Mouse (Mus musculus) kidney, postnatal 0 days (tissue): Measurements from ENCODE around the gene Cdkal1. TPM values are rescaled to one million over a fixed set of nuclear protein-coding genes. Genes with fewer than 3 reads are reported as not detected.

Source experiments
- ATAC-seq: fragments of 200-750 bp; cut with Nextera tagmentation; replicated peaks from 2 replicates; pipeline ENCODE4 v1.8.0; 2017; ENCODE audit warnings: low read depth, moderate number of reproducible peaks, moderate TSS enrichment, moderate library complexity; ENCODE audit not compliant: low FRiP score
- DNase-seq: peaks from one replicate; pipeline ENCODE4 v3.0.0-alpha.2; 2016; ENCODE audit warnings: low spot score
- H3K27ac ChIP-seq: fragments of 300-500 bp; sonication (generic); 2 replicates; pipeline ENCODE4 v1.5.1; 2014; ENCODE audit warnings: mild to moderate bottlenecking
- H3K27me3 ChIP-seq: fragments of 300-500 bp; sonication (generic); 2 replicates; pipeline ENCODE4 v1.6.1; 2014; ENCODE audit warnings: low read length, mixed read lengths; ENCODE audit not compliant: insufficient read depth
- H3K36me3 ChIP-seq: fragments of 300-500 bp; sonication (generic); 2 replicates; pipeline ENCODE4 v1.6.1; 2014; ENCODE audit warnings: low read length, mixed read lengths; ENCODE audit not compliant: insufficient read depth
- H3K4me1 ChIP-seq: fragments of 300-500 bp; sonication (generic); replicated peaks from 2 replicates; pipeline ENCODE4 v1.6.1; 2014; ENCODE audit warnings: antibody characterized with exemption, low read length, mixed read lengths; ENCODE audit not compliant: insufficient read depth
- H3K4me2 ChIP-seq: fragments of 300-500 bp; sonication (generic); 2 replicates; pipeline ENCODE4 v1.6.1; 2014; ENCODE audit warnings: mild to moderate bottlenecking, low read length, moderate library complexity, mixed read lengths
- H3K4me3 ChIP-seq: fragments of 300-500 bp; sonication (generic); replicated peaks from 2 replicates; pipeline ENCODE4 v1.5.1; 2014; ENCODE audit warnings: low read depth, low read length
- H3K9ac ChIP-seq: fragments of 300-500 bp; sonication (generic); 2 replicates; pipeline ENCODE4 v1.6.1; 2014; ENCODE audit warnings: low read depth, low read length
- H3K9me3 ChIP-seq: fragments of 300-500 bp; sonication (generic); replicated peaks from 2 replicates; pipeline ENCODE4 v1.6.1; 2016; ENCODE audit warnings: low read length, inconsistent platforms, mixed read lengths
- CTCF ChIP-seq: IDR thresholded peaks from 2 replicates; pipeline ENCODE4 v1.5.1; 2016; ENCODE audit warnings: antibody characterized with exemption, low read depth, mild to moderate bottlenecking, moderate library complexity
- WGBS: fragments of 180-500 bp; shearing (Covaris S2); extraction: QIAGEN DNeasy Blood & Tissue Kit; methylation state at CpG from one replicate; pipeline ENCODE4 v1.1.7; 2014; 5-methylcytosine and 5-hydroxymethylcytosine counted together
- polyA plus RNA-seq: library from polyadenylated mRNA; unstranded; fragments of >200 nt; fragmentation: Nextera tagmentation; extraction: Ambion mirVana; gene quantifications from 2 replicates; pipeline ENCODE4 v1.2.1, GENCODE M21; 2015

The Cdkal1 gene
- polyA plus RNA-seq, 1 experiment from 2014 or later: 30.1 TPM

DNA sequence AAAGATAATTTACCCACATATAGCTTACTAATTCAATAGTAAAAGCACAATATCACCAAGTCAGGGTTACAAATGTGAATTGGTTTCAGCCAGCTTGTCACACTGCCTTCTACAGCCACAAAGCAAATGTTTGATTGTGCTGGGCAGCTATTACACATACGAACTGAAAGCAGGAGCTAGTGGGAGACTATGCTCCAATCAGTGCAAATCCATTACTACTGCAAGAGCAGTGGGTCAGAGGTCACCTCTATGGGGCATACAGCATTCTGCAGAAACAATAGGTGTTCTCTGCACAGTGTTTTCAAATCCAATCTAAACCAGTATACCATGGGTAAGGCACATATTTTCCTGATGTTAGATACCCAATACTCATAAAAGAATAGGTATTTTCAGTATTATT, 27.4 kb downstream of the Cdkal1 start:
- H3K9ac ChIP-seq: no peak overlapping the region
- no peaks in the 10 kb centered on the region for H3K4me1 ChIP-seq
- H3K4me3 ChIP-seq: no peak overlapping the region
- H3K4me2 ChIP-seq: no peak overlapping the region
- WGBS: 60% methylated on average over 1 of the region's 1 CpGs
- ATAC-seq: no peak
- no peaks in the 10 kb centered on the region for H3K27me3 ChIP-seq
- no peaks in the 10 kb centered on the region for H3K9me3 ChIP-seq
- no peaks in the 10 kb centered on the region for H3K36me3 ChIP-seq
- no peak for TF ChIP-seq CTCF
- no peak overlapping the region for H3K27ac ChIP-seq
- no peak for DNase-seq

GRCm38 (mm10) chr13:29826469-29826868, 29.0 kb downstream of the Cdkal1 start:
- no peak overlapping the region for H3K4me3 ChIP-seq
- H3K27me3 ChIP-seq: no peaks in the 10 kb centered on the region
- WGBS: 69% methylated on average over 2 of the region's 2 CpGs
- H3K27ac ChIP-seq: no peak overlapping the region
- no peak for ATAC-seq
- TF ChIP-seq CTCF: no peak
- no peak overlapping the region for H3K9ac ChIP-seq
- DNase-seq: no peak
- H3K4me2 ChIP-seq: no peak overlapping the region
- no peaks in the 10 kb centered on the region for H3K36me3 ChIP-seq
- H3K4me1 ChIP-seq: no peaks in the 10 kb centered on the region
- no peaks in the 10 kb centered on the region for H3K9me3 ChIP-seq

DNA sequence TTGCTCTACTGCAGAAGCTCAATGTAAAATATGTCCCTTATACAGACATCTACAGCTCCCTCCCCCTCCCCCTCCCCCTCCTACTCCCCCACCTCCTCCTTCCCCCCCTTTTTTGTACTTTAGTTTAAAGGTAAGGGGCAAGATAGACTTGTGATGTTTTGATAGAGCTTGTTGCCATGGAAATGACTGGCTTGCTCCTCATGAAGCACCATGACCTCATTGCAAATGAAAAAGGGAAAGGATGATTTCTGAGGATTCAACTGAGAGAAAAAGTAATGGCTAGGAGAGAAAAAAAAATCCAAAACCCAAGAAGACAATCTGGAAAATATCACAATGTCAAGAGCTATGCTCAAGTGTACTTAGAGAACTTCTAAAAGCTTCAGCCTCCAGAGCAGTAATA, 29.4 kb downstream of the Cdkal1 start:
- Histone ChIP-seq H3K9ac (no peak overlapping the region), H3K27me3 (no peaks in the 10 kb centered on the region), H3K27ac (no peak overlapping the region), H3K36me3 (no peaks in the 10 kb centered on the region), H3K4me1 (no peaks in the 10 kb centered on the region), H3K9me3 (no peaks in the 10 kb centered on the region), H3K4me3 (no peak overlapping the region), H3K4me2 (no peak overlapping the region)
- DNase-seq (no peak), ATAC-seq (no peak)
- no peak for TF ChIP-seq CTCF

DNA sequence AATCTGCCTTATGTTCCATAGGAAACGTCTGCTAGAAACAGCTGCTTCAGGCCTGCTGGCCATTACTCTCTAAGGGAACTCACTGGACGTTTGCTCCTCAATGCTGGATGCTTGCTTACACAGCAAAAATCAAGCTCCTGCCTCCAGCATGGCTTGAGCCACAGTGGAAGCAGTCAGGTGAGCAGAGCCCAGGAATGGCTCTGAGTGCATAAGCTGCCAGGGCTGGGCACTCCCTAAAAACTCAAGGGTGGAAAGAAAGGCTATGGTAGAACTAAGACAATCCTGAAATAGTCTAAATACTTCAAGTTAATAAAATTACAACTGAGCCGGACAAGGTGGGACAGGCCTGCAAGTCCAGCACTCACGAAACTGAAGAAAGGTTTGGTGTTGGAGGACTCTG, 30.7 kb downstream of the Cdkal1 start:
- Histone ChIP-seq H3K4me3 (no peak overlapping the region), H3K27ac (no peak overlapping the region), H3K9me3 (no peaks in the 10 kb centered on the region), H3K4me1 (no peaks in the 10 kb centered on the region), H3K9ac (no peak overlapping the region), H3K4me2 (no peak overlapping the region), H3K27me3 (no peaks in the 10 kb centered on the region), H3K36me3 (no peaks in the 10 kb centered on the region)
- no peak for TF ChIP-seq CTCF
- DNase-seq (no peak), ATAC-seq (no peak)
- WGBS: 76% methylated on average over 4 of the region's 4 CpGs

GRCm38 (mm10) chr13:29824326-29824725, 31.1 kb downstream of the Cdkal1 start:
- TF ChIP-seq CTCF: no peak
- H3K4me1 ChIP-seq: no peaks in the 10 kb centered on the region
- H3K27ac ChIP-seq: no peak overlapping the region
- no peak overlapping the region for H3K4me3 ChIP-seq
- H3K9ac ChIP-seq: no peak overlapping the region
- ATAC-seq (no peak), DNase-seq (no peak)
- H3K9me3 ChIP-seq: no peaks in the 10 kb centered on the region
- 79% methylated on average over 8 of the region's 8 CpGs for WGBS
- H3K4me2 ChIP-seq: no peak overlapping the region
- no peaks in the 10 kb centered on the region for H3K27me3 ChIP-seq
- no peaks in the 10 kb centered on the region for H3K36me3 ChIP-seq

- Histone ChIP-seq H3K4me1 (no peaks in the 10 kb centered on the region), H3K4me3 (no peak overlapping the region), H3K27ac (no peak overlapping the region), H3K4me2 (no peak overlapping the region), H3K9ac (no peak overlapping the region), H3K9me3 (no peaks in the 10 kb centered on the region), H3K36me3 (no peaks in the 10 kb centered on the region), H3K27me3 (no peaks in the 10 kb centered on the region)
- DNase-seq (no peak), ATAC-seq (no peak)
- peak; percentile 30; the same call in 1 of the 2 replicates for TF ChIP-seq CTCF
- 59% methylated on average over 9 of the region's 9 CpGs for WGBS
Measured at GRCm38 (mm10) chr13:29823906-29824305, 31.6 kb downstream of the Cdkal1 start.

GRCm38 (mm10) chr13:29823487-29823886, 32.0 kb downstream of the Cdkal1 start:
- 84% methylated on average over 8 of the region's 8 CpGs for WGBS
- Histone ChIP-seq H3K27ac (no peak overlapping the region), H3K4me3 (no peak overlapping the region), H3K4me2 (no peak overlapping the region), H3K36me3 (no peaks in the 10 kb centered on the region), H3K4me1 (no peaks in the 10 kb centered on the region), H3K27me3 (no peaks in the 10 kb centered on the region), H3K9me3 (no peaks in the 10 kb centered on the region), H3K9ac (no peak overlapping the region)
- no peak for DNase-seq
- ATAC-seq: no peak
- TF ChIP-seq CTCF: no peak
